Mouse (Mus musculus) kidney, postnatal 4 days (tissue): Measurements from ENCODE around the gene Il4ra.
A peak's percentile ranks its signal among the peaks of the same experiment; 100 is the strongest.

Experiments used
- DNase-seq, 2 experiments: peaks; one replicate each; pipeline ENCODE4 v3.0.0; 2021; ENCODE audit warnings: mixed read lengths in 2 of 2

Il4ra gene

GRCm38 (mm10) chr7:125574832-125575231 lies 22.9 kb downstream of the Il4ra start:
- no peak for DNase-seq

DNA sequence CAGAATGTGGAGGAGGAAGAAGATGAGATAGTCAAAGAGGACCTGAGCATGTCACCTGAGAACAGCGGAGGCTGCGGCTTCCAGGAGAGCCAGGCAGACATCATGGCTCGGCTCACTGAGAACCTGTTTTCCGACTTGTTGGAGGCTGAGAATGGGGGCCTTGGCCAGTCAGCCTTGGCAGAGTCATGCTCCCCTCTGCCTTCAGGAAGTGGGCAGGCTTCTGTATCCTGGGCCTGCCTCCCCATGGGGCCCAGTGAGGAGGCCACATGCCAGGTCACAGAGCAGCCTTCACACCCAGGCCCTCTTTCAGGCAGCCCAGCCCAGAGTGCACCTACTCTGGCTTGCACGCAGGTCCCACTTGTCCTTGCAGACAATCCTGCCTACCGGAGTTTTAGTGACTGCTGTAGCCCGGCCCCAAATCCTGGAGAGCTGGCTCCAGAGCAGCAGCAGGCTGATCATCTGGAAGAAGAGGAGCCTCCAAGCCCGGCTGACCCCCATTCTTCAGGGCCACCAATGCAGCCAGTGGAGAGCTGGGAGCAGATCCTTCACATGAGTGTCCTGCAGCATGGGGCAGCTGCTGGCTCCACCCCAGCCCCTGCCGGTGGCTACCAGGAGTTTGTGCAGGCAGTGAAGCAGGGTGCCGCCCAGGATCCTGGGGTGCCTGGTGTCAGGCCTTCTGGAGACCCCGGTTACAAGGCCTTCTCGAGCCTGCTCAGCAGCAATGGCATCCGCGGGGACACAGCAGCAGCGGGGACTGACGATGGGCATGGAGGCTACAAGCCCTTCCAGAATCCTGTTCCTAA lies 24.0 kb downstream of the Il4ra start:
- DNase-seq, result no peak

GRCm38 (mm10) chr7:125576982-125577381 lies 25.1 kb downstream of the Il4ra start:
- peak; percentile 60 to 70 for DNase-seq

GRCm38 (mm10) chr7:125577486-125578088 lies 25.7 kb downstream of the Il4ra start:
- DNase-seq, result no peak

DNA sequence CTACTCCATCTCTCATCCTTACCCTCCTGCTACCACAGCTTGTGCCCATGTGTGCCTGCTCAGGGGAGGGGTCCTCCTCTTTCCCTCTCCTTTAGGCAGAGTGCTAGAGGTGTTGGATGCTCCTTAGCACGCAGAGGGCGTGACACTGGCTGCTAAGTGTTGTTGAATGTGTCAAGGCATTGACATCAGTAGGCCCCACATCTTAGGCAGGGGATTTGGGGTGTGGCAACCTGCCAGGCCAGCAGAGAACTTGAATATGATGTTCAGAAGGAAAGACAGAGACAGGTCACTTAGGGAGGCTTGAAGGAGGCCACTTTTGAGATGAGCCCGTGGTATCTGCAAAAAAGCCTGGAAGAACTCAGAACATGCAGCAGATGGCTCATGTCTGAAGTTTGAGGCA lies 26.2 kb downstream of the Il4ra start:
- no peak for DNase-seq

DNA sequence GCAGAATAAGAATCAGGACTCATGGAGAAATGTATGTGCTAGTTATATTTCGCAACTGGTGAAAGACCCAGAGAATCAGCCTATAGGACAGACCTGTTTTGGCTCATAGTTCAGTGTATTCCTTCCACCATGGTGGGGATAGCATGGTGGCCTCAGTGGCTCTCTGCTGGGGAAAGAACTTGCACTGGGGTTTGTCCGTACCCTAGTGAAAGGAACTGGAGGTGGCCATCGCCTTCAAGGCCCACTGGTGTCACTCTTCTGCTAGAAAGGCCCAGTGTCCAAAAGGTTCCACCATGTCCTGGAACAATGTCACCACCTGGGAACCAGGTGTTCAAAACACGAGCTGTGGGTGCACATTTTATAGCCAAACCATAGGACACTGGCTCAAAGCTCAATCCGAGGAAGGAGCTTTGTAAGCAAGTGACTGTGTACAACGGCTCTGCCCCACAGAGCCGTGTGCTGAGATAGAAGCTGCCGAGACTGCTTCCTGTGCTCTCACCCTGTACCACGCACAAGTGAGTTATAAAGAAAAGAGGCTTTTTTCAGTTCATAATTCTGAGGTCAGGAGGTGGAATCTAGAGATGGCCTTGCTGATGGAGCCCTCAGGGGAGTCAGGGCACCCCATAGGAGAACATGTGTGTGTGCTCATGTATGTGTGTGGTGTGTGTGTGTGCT lies 27.8 kb downstream of the Il4ra start:
- DNase-seq, result no peak

DNA sequence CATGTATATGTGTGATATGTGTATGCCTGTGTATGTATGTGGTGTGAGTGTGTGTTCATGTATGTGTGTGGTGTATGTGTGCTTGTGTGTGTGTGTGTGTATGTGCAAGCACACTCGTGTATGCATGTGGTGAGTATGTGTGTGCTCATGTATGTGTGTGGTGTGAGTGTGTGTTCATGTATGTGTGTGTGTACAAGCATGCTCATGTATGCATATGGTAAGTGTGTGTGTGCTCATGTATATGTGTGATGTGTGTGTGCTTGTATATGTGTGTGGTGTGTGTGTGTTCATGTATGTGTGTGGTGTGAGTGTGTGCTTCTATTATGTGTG lies 28.3 kb downstream of the Il4ra start:
- no peak for DNase-seq

GRCm38 (mm10) chr7:125580625-125581316 lies 28.9 kb downstream of the Il4ra start:
- DNase-seq, result no peak

DNA sequence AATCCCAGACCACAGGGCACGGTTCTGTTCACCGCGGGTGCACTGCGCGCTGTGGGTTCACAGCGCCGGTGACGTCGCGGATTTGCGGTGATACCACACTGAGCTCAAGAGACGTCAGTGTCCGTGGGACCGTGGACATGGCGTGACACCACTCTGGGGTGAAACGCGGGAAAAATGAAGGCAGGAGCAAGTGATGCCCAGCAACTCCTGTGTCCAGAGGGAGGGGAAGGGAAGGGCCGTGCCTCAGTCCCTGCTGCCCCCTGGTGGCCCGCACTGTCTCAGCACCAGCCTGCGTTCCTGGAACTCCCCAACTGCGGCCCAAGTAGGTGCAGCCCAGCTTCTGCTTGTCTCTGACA lies 29.4 kb downstream of the Il4ra start:
- peak; percentile 94 for DNase-seq

GRCm38 (mm10) chr7:125583325-125584004 lies 31.5 kb downstream of the Il4ra start:
- DNase-seq, result no peak

GRCm38 (mm10) chr7:125584005-125584369 lies 32.1 kb downstream of the Il4ra start:
- DNase-seq, result no peak

- DNase-seq, result no peak
Measured at GRCm38 (mm10) chr7:125586355-125586754, 34.4 kb downstream of the Il4ra start.

DNA sequence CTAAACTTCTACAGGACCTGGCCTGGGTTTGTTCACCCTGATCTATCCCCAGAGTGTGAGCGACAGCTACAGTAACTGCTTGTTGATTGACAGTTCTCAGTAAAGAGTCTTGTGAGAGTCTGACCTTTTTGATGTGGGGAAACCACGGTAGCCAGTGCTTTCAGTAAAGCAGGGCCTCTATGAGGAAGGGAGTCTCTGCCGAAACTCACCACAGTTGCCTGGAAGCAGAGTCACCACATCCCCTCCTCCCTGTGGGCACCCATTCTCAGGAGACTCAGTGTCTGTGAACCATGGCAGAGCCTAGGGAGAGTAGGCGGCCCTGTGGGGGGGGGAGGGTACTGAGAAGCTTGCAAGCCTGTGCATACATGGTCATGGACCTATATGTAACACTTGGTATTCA lies 36.8 kb downstream of the Il4ra start:
- DNase-seq, result no peak

GRCm38 (mm10) chr7:125589896-125590295 lies 38.0 kb downstream of the Il4ra start:
- DNase-seq, result no peak

DNA sequence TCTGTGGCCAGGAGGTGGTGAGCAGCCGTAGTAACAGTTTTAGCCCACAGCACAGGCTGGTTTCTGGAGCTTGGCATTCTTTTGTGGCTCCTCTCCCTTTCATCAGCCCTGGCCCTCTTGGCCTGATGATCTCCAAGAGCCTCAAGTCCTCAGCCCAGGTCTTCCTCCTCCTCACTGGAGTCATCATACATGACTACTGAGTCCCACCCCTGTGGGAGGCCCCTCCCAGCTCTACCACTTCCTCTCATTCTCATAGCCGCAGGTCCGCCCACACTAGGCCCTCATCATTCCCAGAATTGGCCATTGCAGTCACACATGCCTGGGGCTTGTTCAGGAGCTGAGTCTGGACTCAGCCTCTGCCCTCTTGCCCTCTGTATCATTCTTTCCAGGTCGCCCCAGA lies 41.9 kb downstream of the Il4ra start:
- no peak for DNase-seq

- DNase-seq, result no peak
Measured at GRCm38 (mm10) chr7:125596406-125596805, 44.5 kb downstream of the Il4ra start.

DNA sequence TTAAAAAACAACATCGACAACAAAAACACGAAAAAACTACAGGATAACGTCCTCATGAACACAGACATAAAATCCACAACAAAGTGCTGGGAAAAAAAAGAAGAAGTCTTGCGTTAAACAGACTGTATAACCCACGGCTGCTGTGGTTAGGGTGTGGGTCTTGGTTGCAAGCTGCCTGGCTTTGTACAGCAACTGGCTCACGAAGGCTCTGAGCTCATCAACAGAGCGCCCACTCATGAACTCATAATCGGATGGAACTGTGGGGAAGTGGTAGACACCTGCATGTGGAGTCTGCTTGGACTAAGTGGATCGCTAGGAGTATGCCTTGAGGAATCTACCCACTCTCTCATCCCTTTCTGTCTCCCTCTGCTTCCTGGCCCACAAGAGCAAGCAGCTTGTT lies 45.2 kb downstream of the Il4ra start:
- no peak for DNase-seq

DNA sequence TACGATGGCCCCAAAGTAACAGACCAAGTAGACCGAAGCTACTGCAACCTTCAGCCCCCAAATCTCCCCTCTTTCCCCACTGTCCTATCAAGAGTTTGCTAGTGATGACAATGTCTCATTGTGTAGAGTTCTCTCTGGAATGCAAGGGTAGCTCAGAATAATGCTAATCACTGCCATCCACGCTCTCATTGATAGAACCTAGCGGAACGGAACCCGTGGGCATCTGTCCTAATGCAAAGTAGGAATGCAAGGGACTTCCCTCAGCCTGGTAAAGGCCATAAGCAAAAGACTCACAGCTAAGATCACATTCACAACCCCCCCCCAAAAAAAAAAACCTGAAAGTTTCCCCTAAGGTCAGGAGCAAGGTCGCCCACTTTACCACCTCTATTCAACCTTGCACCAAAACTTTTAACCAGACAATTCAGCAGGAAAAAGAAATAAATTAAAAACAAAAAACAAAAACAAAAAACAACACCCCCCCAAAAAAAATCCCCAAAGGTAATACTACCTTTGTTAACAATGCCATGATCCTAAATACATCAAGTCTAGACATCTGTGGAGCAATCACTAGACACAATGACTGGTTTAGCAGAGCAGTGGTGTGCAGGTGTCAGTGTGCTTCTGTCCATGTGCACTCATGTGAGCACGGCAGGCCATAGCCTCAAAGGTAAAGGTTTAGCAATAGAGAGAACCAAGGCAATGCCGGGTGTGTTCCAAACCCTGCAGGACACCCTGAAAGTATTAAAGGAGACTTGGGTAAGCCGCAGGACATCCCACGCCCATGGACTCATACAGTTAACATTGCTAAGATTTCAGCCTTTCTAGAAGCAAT lies 45.8 kb downstream of the Il4ra start:
- no peak for DNase-seq

- no peak for DNase-seq
Measured at GRCm38 (mm10) chr7:125599373-125599973, 47.6 kb downstream of the Il4ra start.

DNA sequence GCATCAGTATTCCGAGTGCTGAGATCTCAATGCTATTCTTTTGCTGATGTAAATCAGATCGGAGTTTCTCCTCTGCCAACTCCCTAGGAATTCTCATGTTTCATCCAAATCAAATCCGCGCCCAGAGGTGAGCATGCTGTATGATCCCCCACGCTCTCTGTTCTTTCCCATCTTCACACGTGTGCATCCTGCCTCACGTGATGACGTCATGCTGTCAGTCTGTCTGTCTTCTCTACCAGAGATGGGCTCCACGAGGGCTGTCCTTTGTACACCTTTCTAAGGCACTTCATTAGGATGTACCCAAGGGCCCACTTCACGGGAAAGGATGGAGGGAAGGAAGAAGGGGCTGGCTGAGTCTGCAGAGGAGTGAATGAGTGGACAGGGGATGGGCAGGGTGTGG lies 48.2 kb downstream of the Il4ra start:
- no peak for DNase-seq

GRCm38 (mm10) chr7:125600612-125601279 lies 48.8 kb downstream of the Il4ra start:
- DNase-seq, result peak in 1 of 2 experiments; percentile 6
